Mouse (Mus musculus) right cerebral cortex, postnatal 36 days (tissue): Measurements from ENCODE around the gene Dock9.

Source experiments
- DNase-seq, 2 experiments: peaks; one replicate each; pipeline ENCODE4 v3.0.0; 2022; ENCODE audit warnings: low spot score in 2 of 2, mixed read lengths in 1 of 2

Gene Dock9

DNA sequence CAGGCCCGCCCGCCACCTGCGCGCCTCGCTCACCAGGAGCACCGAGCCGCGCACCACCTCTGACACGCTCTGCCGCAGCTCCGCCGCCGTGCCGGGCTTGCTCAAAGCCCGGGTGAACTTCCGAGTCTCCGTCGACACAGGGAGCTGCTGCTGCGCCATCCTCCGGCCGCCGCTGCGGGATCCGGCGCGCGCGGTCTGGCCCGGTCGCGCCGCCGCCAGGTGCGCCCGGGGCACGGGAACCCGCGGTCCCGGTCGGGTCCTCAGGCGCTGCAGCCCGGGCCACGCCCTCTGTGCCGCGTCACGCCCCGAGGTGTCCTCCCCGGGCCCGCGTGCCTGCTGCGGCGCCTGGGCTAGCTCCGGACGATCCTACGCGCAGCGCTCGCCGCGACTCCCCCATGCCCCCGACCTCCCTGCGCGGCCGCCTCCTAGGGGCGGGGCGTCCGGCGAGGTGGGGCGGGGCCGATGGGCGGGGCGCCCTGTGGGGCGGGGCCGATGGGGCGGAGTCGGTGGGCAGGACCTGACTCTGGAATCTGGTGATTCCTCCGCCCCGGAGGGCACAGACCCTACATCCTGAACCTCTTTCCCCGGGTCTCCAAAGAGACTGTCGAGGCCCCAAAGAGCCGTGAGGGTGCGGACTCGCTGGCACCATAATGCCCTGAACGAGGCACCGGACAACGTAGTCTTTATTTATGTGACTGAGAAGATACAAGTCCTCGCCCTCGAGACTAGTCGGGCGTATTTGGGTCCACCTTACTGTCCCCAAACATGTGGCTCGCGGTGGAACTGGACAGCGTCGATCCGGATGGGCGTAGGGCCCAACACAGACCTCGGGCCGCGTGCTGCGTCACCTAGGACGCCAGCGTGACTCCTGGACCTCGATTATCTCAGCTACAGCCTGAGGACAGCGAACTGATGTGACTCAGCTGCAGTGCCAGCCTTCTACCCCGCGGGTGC, at the start of gene Dock9:
TSS of gene Dock9 (minus strand) at position 381 of the 954 bp plus-strand sequence.
- DNase-seq, result peak; percentile 69 to 71

GRCm38 (mm10) chr14:121844486-121844885, 46.8 kb upstream of the Dock9 start:
- no peak for DNase-seq

DNA sequence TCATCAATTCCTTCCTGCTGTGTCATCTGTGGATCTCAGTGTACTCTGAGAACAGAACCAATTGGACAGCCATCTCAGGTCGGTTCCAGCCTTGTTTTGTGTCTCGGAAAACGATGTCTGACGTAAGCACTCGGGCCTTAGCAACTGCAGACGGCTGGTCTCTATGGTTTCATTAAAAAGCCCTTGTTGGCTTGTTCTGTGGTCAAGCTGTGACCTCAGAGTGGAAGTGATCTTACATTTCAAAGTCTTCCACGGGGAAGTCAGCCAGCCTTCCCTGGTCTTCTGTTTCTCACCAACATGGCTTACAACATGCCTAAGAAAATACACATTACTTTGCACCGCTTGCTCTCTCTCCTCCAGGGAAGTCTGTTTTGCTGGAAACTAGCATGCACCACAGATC, 42.6 kb upstream of the Dock9 start:
- DNase-seq, result no peak

GRCm38 (mm10) chr14:121838161-121838560, 40.5 kb upstream of the Dock9 start:
- no peak for DNase-seq

DNA sequence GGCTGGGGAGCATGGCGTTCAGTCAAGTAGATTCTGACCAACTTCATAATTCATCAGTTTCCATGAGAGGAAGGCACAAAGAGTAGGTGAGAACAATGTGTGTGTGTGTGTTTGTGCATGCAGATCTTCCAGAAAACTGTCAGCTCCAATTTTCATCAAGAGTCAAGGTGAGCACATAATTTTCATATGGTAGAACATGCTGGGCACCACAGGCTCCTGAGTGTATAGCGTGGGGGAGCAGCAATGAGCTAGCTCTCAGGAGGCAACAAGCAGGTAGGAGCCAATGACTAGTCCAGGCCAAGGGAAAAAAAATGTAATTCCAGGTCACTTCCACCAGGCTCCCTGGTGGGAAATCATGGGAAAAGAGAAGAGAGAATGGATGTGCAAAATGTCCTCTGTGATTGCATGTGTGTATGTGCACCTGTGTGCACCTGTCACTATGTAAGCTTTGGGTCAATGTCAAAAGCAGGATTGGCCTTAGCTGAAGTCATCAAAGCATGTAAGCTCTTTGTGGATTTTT, 35.4 kb upstream of the Dock9 start:
- no peak for DNase-seq

DNA sequence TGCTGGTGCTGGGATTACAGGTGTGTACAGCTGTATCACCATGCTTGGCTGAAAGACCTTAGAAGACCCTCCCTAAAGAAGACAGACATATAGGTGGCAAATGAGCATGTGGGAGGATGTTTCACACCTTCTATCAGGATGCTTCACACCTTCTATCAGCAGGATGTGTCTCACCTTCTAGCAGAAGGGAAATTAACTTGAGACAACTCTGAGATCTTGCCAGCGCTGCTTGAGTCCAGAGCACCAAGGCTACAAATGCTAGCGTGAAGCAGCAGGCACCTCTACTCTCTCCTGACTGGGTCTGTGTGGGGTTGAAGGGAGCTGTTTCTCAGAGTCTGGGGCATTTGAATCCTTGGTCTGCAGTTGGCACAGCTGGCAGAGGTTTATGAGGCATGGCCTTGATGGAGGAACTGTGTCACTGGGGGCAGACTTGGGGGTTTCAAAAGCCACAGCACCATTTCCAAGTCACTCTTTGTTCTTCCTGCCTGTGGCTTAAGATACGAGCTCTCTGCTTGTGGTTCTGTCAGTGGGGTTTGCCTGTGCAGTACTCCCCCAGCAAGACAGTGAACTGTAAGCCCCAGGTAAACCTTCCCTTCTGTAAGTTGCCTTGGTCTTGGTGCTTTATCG, 32.3 kb upstream of the Dock9 start:
- no peak for DNase-seq

GRCm38 (mm10) chr14:121827091-121827490, 29.5 kb upstream of the Dock9 start:
- no peak for DNase-seq

DNA sequence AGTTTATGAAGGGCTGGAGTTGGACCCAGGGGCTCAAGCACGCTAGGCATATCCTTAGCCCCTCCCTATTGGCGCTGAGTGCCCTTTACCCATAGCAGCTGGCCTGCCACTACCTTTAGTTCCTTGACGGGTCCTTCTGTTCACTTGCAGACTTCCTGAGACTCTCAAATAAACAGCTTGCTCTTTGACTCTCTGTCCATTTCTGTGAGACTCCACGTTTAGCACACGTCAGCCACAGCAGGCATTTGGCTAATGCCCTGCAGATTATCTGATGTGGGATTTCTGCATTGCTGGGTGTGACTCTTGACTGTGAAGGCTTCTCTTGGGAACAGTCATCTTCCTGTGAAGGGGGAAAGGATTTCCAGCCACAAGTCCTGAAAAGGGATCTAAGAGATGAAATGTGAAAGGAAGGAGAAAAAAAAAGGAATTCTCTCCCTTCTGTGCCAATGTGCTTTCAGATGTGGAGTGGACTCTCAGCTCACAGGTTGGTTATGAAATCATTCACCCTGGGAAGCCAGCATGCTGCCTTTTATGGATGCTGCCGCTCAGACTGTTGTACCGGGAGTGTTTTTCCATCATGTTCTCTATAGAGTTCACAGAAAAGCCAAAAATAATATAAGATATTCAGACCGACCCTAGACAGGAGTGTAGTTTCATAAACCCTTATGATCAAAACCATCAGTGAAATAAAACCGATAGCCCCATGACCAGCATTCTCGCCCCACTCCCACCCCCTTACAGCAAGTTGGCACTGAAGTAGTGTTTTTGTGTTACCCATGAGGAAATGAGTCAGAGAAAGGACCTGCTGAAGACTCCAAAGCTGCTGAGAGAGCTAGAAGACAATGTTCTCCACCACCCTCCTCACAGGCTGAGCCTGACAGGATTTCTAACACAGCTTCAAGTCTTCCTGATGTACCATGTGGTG, 28.1 kb upstream of the Dock9 start:
- DNase-seq, result peak; percentile 11 to 30

DNA sequence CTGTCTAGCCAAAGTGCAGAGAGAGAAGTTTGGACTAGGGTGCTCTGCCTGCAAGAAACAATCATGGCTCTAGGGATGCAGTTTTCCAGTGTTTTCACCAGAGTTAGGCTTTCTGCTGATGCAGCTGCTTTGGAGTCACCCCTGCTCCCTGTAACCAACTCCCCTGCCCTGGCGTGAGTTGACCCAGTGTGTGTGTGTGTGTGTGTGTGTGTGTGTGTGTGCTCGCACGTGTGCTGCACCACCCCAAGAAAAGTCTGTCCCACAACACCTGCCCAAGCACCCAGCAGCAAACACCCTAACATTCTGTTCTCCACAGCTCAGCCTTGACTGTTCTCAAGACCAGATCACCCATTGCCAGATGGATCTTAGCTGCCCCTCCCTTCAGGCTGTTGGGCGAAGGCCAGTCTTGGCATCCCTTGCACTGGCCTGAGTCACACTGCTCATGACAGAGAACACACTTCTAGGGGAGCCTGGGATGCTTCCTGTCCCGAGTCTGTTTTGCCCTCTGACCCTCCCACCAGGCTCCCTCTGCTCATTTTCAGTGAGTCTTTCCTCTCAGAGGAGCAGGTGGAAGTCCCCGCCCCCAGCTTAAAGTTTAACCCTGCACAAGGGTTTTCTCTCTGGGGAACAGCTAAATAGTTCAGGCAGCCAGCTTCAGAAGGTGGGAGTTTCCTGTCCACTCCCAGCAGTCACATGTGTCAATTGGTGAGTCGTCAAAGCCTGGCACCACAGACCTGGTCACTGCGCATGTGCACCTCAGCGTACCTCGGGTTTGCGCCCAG, 26.9 kb upstream of the Dock9 start:
- no peak for DNase-seq

DNA sequence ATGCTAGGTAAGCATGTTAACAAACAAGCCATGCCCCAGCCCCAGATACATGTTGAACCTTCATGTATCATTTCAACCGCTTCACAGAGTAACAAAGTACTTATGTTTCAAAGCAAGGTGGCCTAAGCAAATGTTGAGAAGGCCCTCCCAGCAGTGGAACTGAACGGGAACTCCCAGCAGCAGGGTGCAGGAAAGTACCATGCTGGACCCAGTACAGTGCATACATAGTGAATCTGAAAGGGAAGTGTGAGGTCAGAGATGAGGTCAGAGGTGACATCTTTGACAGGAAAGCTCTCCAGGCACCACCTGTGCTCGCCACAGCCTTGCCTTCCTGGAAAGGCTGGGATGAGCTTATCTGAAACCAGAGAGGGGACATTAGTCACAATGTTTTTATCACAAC, 25.4 kb upstream of the Dock9 start:
- DNase-seq, result no peak

GRCm38 (mm10) chr14:121822506-121822905, 24.9 kb upstream of the Dock9 start:
- no peak for DNase-seq

DNA sequence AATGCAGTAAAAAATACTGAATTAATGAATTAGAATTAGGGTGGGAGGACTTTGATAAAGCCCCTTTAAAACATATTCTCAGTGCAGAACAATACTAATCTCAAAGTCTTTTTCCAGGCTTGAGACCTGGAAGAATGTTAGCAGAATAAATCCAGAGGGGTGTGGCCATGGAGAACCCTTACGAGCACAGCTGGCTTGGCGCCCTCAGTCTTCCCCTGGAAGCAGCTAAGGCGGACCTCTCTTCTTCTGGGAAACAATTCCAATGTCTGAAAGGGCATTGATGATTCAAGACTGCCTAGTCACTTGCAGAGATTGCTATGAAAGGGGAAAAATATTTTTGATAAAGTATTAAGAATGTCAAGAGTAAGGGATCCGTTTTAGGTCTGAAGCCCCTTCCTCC, 9.2 kb upstream of the Dock9 start:
- no peak for DNase-seq

GRCm38 (mm10) chr14:121806316-121806715, 8.7 kb upstream of the Dock9 start:
- no peak for DNase-seq

- no peak for DNase-seq
Measured at GRCm38 (mm10) chr14:121804461-121804860, 6.8 kb upstream of the Dock9 start.

DNA sequence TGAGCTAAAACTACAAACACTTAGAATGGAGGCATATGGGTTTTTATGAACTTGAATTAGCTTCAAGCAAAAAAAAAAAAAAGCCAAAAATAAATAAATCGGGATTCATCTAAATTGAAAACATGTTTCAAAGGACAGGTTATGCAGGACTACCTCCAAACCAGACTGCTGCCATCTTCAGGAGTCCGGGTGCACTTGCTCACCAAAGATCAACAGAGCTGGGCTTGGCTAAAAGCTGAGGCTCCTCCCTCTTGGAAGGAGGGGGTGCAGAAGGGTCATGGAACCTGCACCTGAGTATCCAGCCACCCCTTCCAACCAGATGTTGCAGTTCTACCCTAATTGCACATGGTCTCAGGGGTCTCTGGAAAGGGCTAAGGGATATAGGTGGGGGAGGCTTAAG, 3.3 kb upstream of the Dock9 start:
- no peak for DNase-seq

- DNase-seq, result no peak
Measured at GRCm38 (mm10) chr14:121799112-121799511, 1.5 kb upstream of the Dock9 start.

DNA sequence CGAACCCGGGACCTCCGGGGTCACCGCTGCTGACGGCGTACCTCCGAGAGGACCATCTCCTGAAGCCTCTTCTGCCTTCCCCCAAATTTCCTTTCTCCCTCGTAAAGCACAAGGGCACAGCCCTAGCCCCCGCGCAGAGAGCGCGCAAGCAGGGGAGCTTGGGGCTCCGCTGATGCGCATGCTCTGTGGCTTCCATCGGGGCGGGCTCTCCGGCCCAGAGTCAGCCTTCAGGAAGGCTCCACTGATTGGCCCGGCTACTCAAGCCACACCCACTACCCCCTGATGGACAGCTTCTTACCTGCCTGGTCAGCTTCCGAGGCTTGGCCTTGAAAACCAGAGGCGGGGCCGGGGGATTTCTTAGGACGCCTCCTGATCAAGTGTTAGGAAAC, 768 bp upstream of the Dock9 start:
- DNase-seq, result peak; percentile 87 to 94

- no peak for DNase-seq
Measured at GRCm38 (mm10) chr14:121796571-121797456, 823 bp downstream of the Dock9 start.

- no peak for DNase-seq
Measured at GRCm38 (mm10) chr14:121795536-121795935, 2.1 kb downstream of the Dock9 start.

GRCm38 (mm10) chr14:121793639-121794038, 4.0 kb downstream of the Dock9 start:
- DNase-seq, result no peak
